Mouse (Mus musculus): ENCODE data around the gene Pkn3.

GRCm38 (mm10) chr2:30084632-30085031 is 7.1 kb downstream of the Pkn3 start:
- TF ChIP-seq EP300 (IDR thresholded peaks at IDR 0.05; ENCODE audit: low read depth) (no peak), CTCF (IDR thresholded peaks at IDR 0.05; ENCODE audit: low read depth) (no peak)

All from liver, embryonic 14.5 days (tissue).